Mouse (Mus musculus): ENCODE measurements around the gene Lrrc36. TPM values are rescaled to one million over a fixed set of nuclear protein-coding genes. Genes with fewer than 3 reads are reported as not detected.

Lrrc36 gene
- polyA plus RNA-seq, 1 experiment from 2014 or later, result 2.4 TPM

DNA sequence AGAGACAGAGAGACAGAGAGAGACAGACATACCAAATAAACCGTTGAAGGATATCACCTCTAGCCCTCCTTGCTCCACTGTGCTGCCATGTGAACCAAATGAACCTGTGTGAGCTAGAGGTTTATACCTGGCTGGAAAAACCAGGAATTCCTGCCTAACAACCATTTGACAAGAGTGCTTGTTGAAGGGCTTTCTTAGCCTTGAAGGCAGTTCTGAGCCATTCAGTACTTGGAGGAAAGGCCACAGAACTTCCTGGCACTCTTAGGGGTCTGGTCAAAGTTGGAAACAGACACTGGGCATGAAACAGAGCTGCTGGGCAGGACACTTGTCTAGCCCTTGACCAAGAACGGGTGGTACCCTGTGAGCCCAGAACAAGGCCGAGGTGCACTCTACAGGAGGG, 81.2 kb downstream of the Lrrc36 start:
- H3K36me3 ChIP-seq, result no peaks in the 10 kb centered on the region
- H3K4me2 ChIP-seq (replicated peaks), result no peak overlapping the region
- no peaks in the 10 kb centered on the region for H3K9me3 ChIP-seq
- H3K9ac ChIP-seq (replicated peaks), result no peak overlapping the region
- no peak overlapping the region for H3K27ac ChIP-seq
- peaks cover 24% of the 10 kb centered on the region for H3K4me1 ChIP-seq (replicated peaks)
- no peaks in the 10 kb centered on the region for H3K27me3 ChIP-seq
- no peak for ATAC-seq
- H3K4me3 ChIP-seq (replicated peaks), result no peak overlapping the region
- 84% methylated on average over 3 of the region's 3 CpGs for WGBS

DNA sequence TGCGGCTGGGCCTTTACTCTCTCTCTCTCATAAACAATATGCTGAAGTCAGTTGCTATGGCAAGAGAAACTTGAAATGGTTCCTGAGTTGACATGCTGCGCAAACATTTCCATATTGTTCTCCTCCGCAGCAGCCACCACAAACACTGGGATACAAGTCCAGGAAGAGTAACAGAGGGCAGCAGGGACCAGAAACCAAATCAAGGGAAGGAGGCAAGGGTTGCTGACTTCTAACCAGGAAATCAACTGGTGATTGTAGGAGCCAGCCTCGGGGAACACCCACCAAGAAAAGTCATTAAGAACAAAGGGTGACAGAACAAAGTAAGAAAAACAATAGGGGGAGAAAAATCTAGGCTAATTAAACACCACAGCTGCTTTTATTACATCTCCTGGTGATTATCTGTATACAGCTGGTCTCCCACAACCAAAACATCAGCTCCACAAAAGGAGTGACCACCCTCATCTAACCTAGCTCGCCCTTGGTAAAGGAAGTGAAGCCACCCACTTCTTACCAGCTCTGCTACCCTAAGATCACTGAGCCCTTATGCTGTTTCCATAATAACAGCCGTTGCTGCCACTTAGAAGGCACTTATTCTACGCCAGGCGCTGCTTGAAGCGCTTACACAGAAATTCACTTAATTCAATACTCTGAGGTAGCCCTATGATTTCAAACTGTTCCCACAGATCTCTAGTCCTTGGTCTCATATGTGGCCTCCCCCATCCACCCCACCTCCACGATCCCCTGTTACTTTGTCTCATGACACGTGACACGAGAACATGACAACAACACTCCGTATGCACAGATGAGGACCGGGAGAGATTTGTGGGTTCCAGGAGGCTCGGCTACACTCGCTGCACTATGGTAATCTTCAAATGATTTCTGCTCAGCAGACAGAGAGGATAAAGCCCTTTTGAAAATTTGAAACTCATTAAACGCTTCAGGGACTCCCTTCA, 82.3 kb downstream of the Lrrc36 start:
- no peaks in the 10 kb centered on the region for H3K27me3 ChIP-seq
- peak overlapping the region; percentile 96 for H3K4me2 ChIP-seq (replicated peaks)
- 0 out of 2 replicates have a peak overlapping the region, but pooled peaks have one; percentile 32 for H3K27ac ChIP-seq
- H3K4me3 ChIP-seq (replicated peaks), result peak overlapping the region; percentile 86
- H3K9ac ChIP-seq (replicated peaks), result peak overlapping the region; percentile 87
- 24% methylated on average over 17 of the region's 17 CpGs for WGBS
- no peaks in the 10 kb centered on the region for H3K9me3 ChIP-seq
- ATAC-seq, result peak; percentile 57
- H3K36me3 ChIP-seq, result no peaks in the 10 kb centered on the region
- H3K4me1 ChIP-seq (replicated peaks), result peaks cover 24% of the 10 kb centered on the region

DNA sequence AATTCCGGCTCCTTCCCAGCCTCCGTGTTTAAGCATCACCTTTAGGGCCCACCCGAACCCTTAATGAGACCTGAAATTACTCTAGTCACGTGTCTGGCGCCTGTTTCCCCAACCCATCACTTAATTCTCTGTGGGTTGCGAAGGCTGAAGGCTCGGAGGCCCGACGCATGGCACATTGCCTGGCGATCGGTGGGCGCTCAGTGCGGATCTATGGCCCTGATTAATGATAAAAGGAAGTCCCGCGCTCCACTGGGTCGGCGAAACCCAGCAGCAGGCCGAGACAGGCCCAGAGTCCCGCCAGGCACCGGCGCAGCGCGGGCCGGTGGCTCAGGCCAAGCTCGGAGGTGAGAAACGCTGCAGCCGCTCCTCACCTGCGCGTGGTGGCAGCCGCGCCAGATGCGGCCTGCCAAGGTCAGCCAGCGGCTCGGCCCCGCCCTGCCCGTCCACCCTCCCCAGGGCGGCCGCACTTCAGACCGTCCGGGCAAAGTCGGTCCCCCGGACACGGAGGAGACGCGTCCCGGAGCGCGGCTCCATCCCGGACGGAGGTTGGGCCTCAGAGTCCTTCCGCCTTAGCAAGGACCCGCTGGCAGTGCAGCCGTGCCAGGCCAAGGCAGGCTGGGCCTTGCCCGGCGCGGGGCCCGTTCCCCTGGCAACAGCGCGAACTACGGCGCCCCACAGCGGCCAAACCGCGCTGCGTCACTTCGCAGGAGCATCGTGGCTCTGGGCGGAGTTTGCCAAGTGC, 83.2 kb downstream of the Lrrc36 start, which contains the start of gene Zdhhc1:
Gene Zdhhc1, minus strand, starts transcription at position 464 of the 742 bp plus-strand sequence.
- H3K27ac ChIP-seq, result peak within 1 kb of the TSS; percentile 79
- no peaks in the 10 kb centered on the region for H3K9me3 ChIP-seq
- peaks cover 24% of the 10 kb centered on the region for H3K4me1 ChIP-seq (replicated peaks)
- H3K36me3 ChIP-seq, result no peaks in the 10 kb centered on the region
- H3K4me3 ChIP-seq (replicated peaks), result peak within 1 kb of the TSS; percentile 86
- peak within 1 kb of the TSS; percentile 87 for H3K9ac ChIP-seq (replicated peaks)
- peak; percentile 93 for ATAC-seq
- WGBS, result under 1% methylated on average over 68 of the region's 68 CpGs
- peak within 1 kb of the TSS; percentile 96 for H3K4me2 ChIP-seq (replicated peaks)
- no peaks in the 10 kb centered on the region for H3K27me3 ChIP-seq

DNA sequence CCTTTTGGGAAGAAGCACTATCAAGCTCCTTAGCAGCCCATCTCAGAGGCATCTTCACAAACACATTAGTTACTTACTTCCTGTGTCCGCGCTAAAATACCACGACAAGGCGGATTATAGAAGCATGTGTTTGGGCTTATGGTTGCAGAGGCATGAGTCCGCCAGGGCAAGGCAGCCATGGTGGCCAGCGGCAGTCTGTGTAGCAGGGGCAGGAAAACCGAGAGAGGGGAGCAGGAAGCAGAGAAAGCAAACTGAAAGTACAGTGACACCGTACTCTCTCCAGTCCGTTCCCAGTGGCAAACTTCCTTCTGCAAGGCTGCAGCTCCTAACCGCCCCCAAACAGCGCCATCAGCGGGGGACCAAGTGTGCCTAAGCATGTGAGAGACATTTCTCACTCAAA, 86.4 kb downstream of the Lrrc36 start:
- Histone ChIP-seq H3K9ac (replicated peaks) (no peak overlapping the region), H3K4me3 (replicated peaks) (no peak overlapping the region), H3K9me3 (no peaks in the 10 kb centered on the region), H3K27ac (no peak overlapping the region), H3K4me1 (replicated peaks) (peaks cover 20% of the 10 kb centered on the region), H3K36me3 (no peaks in the 10 kb centered on the region), H3K27me3 (no peaks in the 10 kb centered on the region), H3K4me2 (replicated peaks) (no peak overlapping the region)
- 81% methylated on average over 12 of the region's 12 CpGs for WGBS
- no peak for ATAC-seq

DNA sequence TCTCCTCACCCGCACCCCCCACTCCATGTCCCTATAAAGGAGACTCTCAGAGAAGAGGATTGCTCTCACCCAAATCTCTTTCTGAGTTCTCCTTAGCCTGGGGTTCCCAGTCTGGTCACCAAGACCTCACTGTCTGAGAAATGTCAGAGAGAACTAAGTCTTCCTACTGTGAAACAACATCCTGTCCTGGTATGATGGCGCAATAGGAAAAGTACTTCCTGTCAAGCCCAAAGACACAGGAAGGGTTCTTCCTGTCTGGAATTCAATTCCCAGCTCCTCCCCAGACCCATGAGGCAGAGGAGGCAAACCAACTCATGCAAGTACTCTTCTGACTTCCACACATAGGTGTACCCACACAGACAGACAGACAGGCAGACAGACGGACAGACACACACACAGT, 91.2 kb downstream of the Lrrc36 start:
- Histone ChIP-seq H3K4me1 (replicated peaks) (peaks cover 6% of the 10 kb centered on the region; the same call in 1 of the 2 replicates), H3K27ac (no peak overlapping the region), H3K4me3 (replicated peaks) (no peak overlapping the region), H3K9ac (replicated peaks) (no peak overlapping the region), H3K4me2 (replicated peaks) (no peak overlapping the region), H3K9me3 (no peaks in the 10 kb centered on the region), H3K36me3 (no peaks in the 10 kb centered on the region), H3K27me3 (no peaks in the 10 kb centered on the region)
- 93% methylated on average over 3 of the region's 3 CpGs for WGBS
- no peak for ATAC-seq

DNA sequence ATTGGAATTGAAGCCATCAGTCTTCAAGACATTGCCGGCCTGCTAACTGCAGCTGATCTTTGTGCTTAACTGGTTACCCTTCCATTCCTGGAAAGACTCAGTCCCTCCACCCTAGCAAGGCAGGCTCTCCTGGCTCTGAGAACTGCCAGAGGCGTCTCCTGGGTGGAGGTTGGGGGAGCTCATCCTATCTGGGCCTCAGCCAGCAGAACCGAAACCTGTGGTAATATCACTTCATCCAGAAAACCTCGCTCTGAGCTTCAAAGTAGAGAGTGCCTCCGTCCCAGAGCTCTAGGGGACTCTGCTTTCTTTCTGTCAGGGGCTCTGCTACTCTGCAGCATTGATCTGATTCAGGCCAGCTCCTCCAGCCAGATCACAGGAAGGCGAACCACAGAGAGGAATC, 93.6 kb downstream of the Lrrc36 start:
- WGBS, result 86% methylated on average over 6 of the region's 6 CpGs

DNA sequence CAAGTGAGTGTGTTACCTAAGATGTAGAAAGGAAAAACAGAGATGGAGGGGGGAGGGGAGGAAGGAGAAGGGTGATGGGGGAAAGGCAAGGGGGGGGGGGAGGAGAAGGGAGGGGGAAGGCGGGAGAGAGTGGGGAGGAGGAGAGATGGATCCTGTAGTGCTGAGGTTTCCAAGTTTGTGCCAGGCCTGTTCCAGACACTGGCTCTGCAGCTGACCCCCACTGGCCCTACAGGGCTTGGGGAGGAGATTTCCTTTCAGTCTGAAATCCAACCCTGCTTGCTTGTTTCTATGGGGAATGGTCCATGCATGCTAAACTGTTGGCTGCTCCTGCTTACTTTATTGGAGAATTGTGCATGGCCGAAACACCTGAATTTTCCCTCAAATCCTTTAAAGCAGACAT, 95.4 kb downstream of the Lrrc36 start:
- WGBS, result 28% methylated on average over 1 of the region's 2 CpGs
- Histone ChIP-seq H3K27ac (no peak overlapping the region), H3K4me1 (replicated peaks) (peaks cover 6% of the 10 kb centered on the region; the same call in 1 of the 2 replicates), H3K9ac (replicated peaks) (peak overlapping the region; percentile 10; the same call in 1 of the 2 replicates), H3K4me3 (replicated peaks) (no peak overlapping the region), H3K36me3 (no peaks in the 10 kb centered on the region), H3K9me3 (no peaks in the 10 kb centered on the region), H3K27me3 (no peaks in the 10 kb centered on the region), H3K4me2 (replicated peaks) (no peak overlapping the region)
- ATAC-seq, result no peak

More for the DNA sequence above, 93.6 kb downstream of the Lrrc36 start:
- Histone ChIP-seq H3K9me3 (no peaks in the 10 kb centered on the region), H3K4me3 (replicated peaks) (no peak overlapping the region), H3K27ac (no peak overlapping the region), H3K4me1 (replicated peaks) (peaks cover 6% of the 10 kb centered on the region; the same call in 1 of the 2 replicates), H3K36me3 (no peaks in the 10 kb centered on the region), H3K4me2 (replicated peaks) (no peak overlapping the region), H3K27me3 (no peaks in the 10 kb centered on the region), H3K9ac (replicated peaks) (no peak overlapping the region)
- ATAC-seq, result no peak

DNA sequence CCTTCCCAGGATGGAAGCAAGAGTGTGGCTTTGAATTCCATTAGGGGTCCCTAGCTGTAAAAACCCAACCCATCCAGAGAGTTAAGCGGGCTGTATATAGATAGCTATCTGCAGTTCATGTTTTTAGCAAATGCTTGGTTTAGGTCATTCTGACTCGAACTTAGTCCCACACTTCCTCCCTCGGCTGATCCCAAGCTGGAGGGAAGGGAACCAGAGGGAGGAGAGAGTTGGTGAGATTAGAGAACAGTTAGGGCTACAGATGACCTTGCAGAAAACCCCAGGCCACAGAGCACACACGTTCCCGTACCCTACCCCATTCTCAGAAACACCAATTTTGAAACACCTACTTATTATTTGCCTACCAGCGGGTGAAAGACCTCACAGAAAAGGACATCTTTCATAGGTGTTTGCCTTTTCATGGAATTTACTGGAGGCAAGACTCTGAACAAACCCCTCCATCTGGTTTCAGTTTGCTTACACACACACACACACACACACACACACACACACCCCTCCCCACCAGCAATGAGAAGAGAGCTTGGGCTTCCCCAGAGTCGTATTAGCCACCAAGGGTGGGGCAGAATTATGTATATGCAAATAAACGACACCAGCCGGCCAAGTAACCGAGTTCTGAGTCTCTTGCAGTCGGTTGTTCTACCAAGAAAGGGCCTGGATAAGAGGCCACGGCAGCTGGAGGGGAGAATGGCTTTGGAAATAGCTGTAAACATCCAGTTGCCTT, 96.8 kb downstream of the Lrrc36 start:
- WGBS, result 58% methylated on average over 12 of the region's 12 CpGs

More for the DNA sequence above, 96.8 kb downstream of the Lrrc36 start:
- Histone ChIP-seq H3K4me2 (replicated peaks) (no peak overlapping the region), H3K4me3 (replicated peaks) (no peak overlapping the region), H3K27me3 (0 out of 2 replicates have a peak, but pooled peaks cover 7% of the 10 kb centered on the region), H3K9ac (replicated peaks) (no peak overlapping the region), H3K9me3 (no peaks in the 10 kb centered on the region), H3K36me3 (no peaks in the 10 kb centered on the region), H3K27ac (no peak overlapping the region; the same call in 1 of the 2 replicates), H3K4me1 (replicated peaks) (peaks cover 6% of the 10 kb centered on the region; the same call in 1 of the 2 replicates)
- ATAC-seq, result no peak

Other genes with a start within 250 kb of the Lrrc36 start
- gene Cbfb, start 242.9 kb upstream of the Lrrc36 start, polyA plus RNA-seq (2015; fragmentation: Nextera tagmentation; extraction: Ambion mirVana), result 23.2 and 25.3 TPM in 2 replicates
- gene D230025D16Rik, start 188.4 kb upstream of the Lrrc36 start, polyA plus RNA-seq (2015; fragmentation: Nextera tagmentation; extraction: Ambion mirVana), result 30.5 and 33.7 TPM in 2 replicates
- gene B3gnt9, start 158.4 kb upstream of the Lrrc36 start, polyA plus RNA-seq (2015; fragmentation: Nextera tagmentation; extraction: Ambion mirVana), result 3.6 and 4.2 TPM in 2 replicates
- 12.5 and 13.4 TPM in 2 replicates for gene Tradd, start 149.0 kb upstream of the Lrrc36 start, polyA plus RNA-seq (2015; fragmentation: Nextera tagmentation; extraction: Ambion mirVana)
- gene Fbxl8, start 148.9 kb upstream of the Lrrc36 start, polyA plus RNA-seq (2015; fragmentation: Nextera tagmentation; extraction: Ambion mirVana), result 0.48 and 0.61 TPM in 2 replicates
- 0.17 and 0.38 TPM in 2 replicates for gene Hsf4, start 143.8 kb upstream of the Lrrc36 start, polyA plus RNA-seq (2015; fragmentation: Nextera tagmentation; extraction: Ambion mirVana)
- 3.1 and 4.3 TPM in 2 replicates for gene Nol3, start 137.4 kb upstream of the Lrrc36 start, polyA plus RNA-seq (2015; fragmentation: Nextera tagmentation; extraction: Ambion mirVana)
- 106 and 107 TPM in 2 replicates for gene 4931428F04Rik, start 123.7 kb upstream of the Lrrc36 start, polyA plus RNA-seq (2015; fragmentation: Nextera tagmentation; extraction: Ambion mirVana)
- gene Exoc3l, start 117.5 kb upstream of the Lrrc36 start, polyA plus RNA-seq (2015; fragmentation: Nextera tagmentation; extraction: Ambion mirVana), result 10.4 and 11.7 TPM in 2 replicates
- gene E2f4, start 115.9 kb upstream of the Lrrc36 start, polyA plus RNA-seq (2015; fragmentation: Nextera tagmentation; extraction: Ambion mirVana), result 51.1 and 57.5 TPM in 2 replicates
- gene Elmo3, start 108.0 kb upstream of the Lrrc36 start, polyA plus RNA-seq (2015; fragmentation: Nextera tagmentation; extraction: Ambion mirVana), result 0.97 and 1.1 TPM in 2 replicates
- gene Lrrc29, start 87.3 kb upstream of the Lrrc36 start, polyA plus RNA-seq (2015; fragmentation: Nextera tagmentation; extraction: Ambion mirVana), result 0.98 and 1.1 TPM in 2 replicates
- gene Tmem208, start 87.2 kb upstream of the Lrrc36 start, polyA plus RNA-seq (2015; fragmentation: Nextera tagmentation; extraction: Ambion mirVana), result 121 TPM in 2 replicates
- 0.53 and 0.57 TPM in 2 replicates for gene Fhod1, start 65.6 kb upstream of the Lrrc36 start, polyA plus RNA-seq (2015; fragmentation: Nextera tagmentation; extraction: Ambion mirVana)
- gene Slc9a5, start 64.7 kb upstream of the Lrrc36 start, polyA plus RNA-seq (2015; fragmentation: Nextera tagmentation; extraction: Ambion mirVana), result 5.4 and 5.6 TPM in 2 replicates
- 0.93 and 1.5 TPM in 2 replicates for gene Plekhg4, start 40.3 kb upstream of the Lrrc36 start, polyA plus RNA-seq (2015; fragmentation: Nextera tagmentation; extraction: Ambion mirVana)
- gene Kctd19, start 69 bp upstream of the Lrrc36 start, polyA plus RNA-seq (2015; fragmentation: Nextera tagmentation; extraction: Ambion mirVana), result not detected in 2 replicates
- 93.1 and 111 TPM in 2 replicates for gene Tppp3, start 58.0 kb downstream of the Lrrc36 start, polyA plus RNA-seq (2015; fragmentation: Nextera tagmentation; extraction: Ambion mirVana)
- 26.2 and 31.3 TPM in 2 replicates for gene Zdhhc1, start 83.3 kb downstream of the Lrrc36 start, polyA plus RNA-seq (2015; fragmentation: Nextera tagmentation; extraction: Ambion mirVana)
- gene Hsd11b2, start 105.2 kb downstream of the Lrrc36 start, polyA plus RNA-seq (2015; fragmentation: Nextera tagmentation; extraction: Ambion mirVana), result 11.6 and 16.9 TPM in 2 replicates
- 177 and 182 TPM in 2 replicates for gene Atp6v0d1, start 152.5 kb downstream of the Lrrc36 start, polyA plus RNA-seq (2015; fragmentation: Nextera tagmentation; extraction: Ambion mirVana)
- gene Ripor1, start 191.7 kb downstream of the Lrrc36 start, polyA plus RNA-seq (2015; fragmentation: Nextera tagmentation; extraction: Ambion mirVana), result 22.6 and 25.9 TPM in 2 replicates
- gene Ctcf, start 223.0 kb downstream of the Lrrc36 start, polyA plus RNA-seq (2015; fragmentation: Nextera tagmentation; extraction: Ambion mirVana), result 135 and 136 TPM in 2 replicates
- 0.80 and 1.1 TPM in 2 replicates for gene Agrp, start 223.8 kb downstream of the Lrrc36 start, polyA plus RNA-seq (2015; fragmentation: Nextera tagmentation; extraction: Ambion mirVana)

Measured in midbrain, embryonic 13.5 days (tissue).